Mouse (Mus musculus) embryonic facial prominence, embryonic 11.5 days (tissue): ENCODE data around the gene Sf3a1. TPM values are rescaled to one million over a fixed set of nuclear protein-coding genes. Genes with fewer than 3 reads are reported as not detected.
"Not testable (repeated sequence)": the region's sequence is repeated elsewhere in the genome, so short reads cannot be mapped to it uniquely, and the experiment has no call there.

Experiments used
- ATAC-seq: fragments of 200-750 bp; cut with Nextera tagmentation; replicated peaks from 2 replicates; pipeline ENCODE4 v1.8.0; 2017; ENCODE audit warnings: low read depth; ENCODE audit not compliant: insufficient number of reproducible peaks, low FRiP score, low TSS enrichment
- DNase-seq: peaks from one replicate; pipeline ENCODE4 v3.0.0-alpha.2; 2015; ENCODE audit warnings: low spot score
- H3K27ac ChIP-seq: fragments of 300-500 bp; sonication (generic); replicated peaks from 2 replicates; pipeline ENCODE4 v1.5.1; 2014; ENCODE audit warnings: mild to moderate bottlenecking, low read depth, low read length, control low read depth
- H3K27me3 ChIP-seq: fragments of 300-500 bp; sonication (generic); 2 replicates; pipeline ENCODE4 v1.6.1; 2014; ENCODE audit warnings: mild to moderate bottlenecking, low read length, moderate library complexity, mixed read lengths; ENCODE audit not compliant: control insufficient read depth, insufficient read depth
- H3K36me3 ChIP-seq: fragments of 300-500 bp; sonication (generic); replicated peaks from 2 replicates; pipeline ENCODE4 v1.6.1; 2014; ENCODE audit warnings: low read depth, mild to moderate bottlenecking, low read length, moderate library complexity, mixed read lengths; ENCODE audit not compliant: control insufficient read depth, insufficient read depth
- H3K4me1 ChIP-seq: fragments of 300-500 bp; sonication (generic); 2 replicates; pipeline ENCODE4 v1.6.1; 2014; ENCODE audit warnings: low read length, mixed read lengths; ENCODE audit not compliant: control insufficient read depth, insufficient read depth
- H3K4me2 ChIP-seq: fragments of 300-500 bp; sonication (generic); 2 replicates; pipeline ENCODE4 v1.6.1; 2014; ENCODE audit warnings: low read depth, mild to moderate bottlenecking, control low read depth, low read length, moderate library complexity
- H3K4me3 ChIP-seq: fragments of 300-500 bp; sonication (generic); 2 replicates; pipeline ENCODE4 v1.5.1; 2014; ENCODE audit warnings: low read depth, low read length, control low read depth
- H3K9ac ChIP-seq: fragments of 300-500 bp; sonication (generic); replicated peaks from 2 replicates; pipeline ENCODE4 v1.6.1; 2014; ENCODE audit warnings: mild to moderate bottlenecking, control low read depth, low read length
- H3K9me3 ChIP-seq: fragments of 300-500 bp; sonication (generic); replicated peaks from 2 replicates; pipeline ENCODE4 v1.6.1; 2016; ENCODE audit warnings: mild to moderate bottlenecking, low read length, inconsistent platforms, mixed read lengths; ENCODE audit not compliant: control insufficient read depth
- WGBS: fragments of 180-500 bp; shearing (Covaris S2); extraction: QIAGEN DNeasy Blood & Tissue Kit; methylation state at CpG from one replicate; pipeline ENCODE4 v1.1.7; 2014; 5-methylcytosine and 5-hydroxymethylcytosine counted together
- polyA plus RNA-seq: library from polyadenylated mRNA; unstranded; fragments of >200 nt; fragmentation: Nextera tagmentation; extraction: Ambion mirVana; gene quantifications from 2 replicates; pipeline ENCODE4 v1.2.1, GENCODE M21; 2014

The Sf3a1 gene
- 82.7 and 84.6 TPM in 2 replicates for polyA plus RNA-seq

- Histone ChIP-seq H3K9me3 (no peaks in the 10 kb centered on the region), H3K36me3 (peaks cover 2% of the 10 kb centered on the region; the same call in 1 of the 2 replicates), H3K4me1 (no peaks in the 10 kb centered on the region), H3K4me3 (peak within 1 kb of the TSS; percentile 94), H3K27ac (peak within 1 kb of the TSS; percentile 77; the same call in 1 of the 2 replicates), H3K9ac (peak within 1 kb of the TSS; percentile 90), H3K4me2 (peak within 1 kb of the TSS; percentile 87), H3K27me3 (no peaks in the 10 kb centered on the region)
- DNase-seq: peak; percentile 97
- under 1% methylated on average over 53 of the region's 54 CpGs for WGBS
- peak; percentile 91 for ATAC-seq
These were observed at the start of gene Sf3a1, which contains the start of gene Ccdc157 for GRCm38 (mm10) chr11:4159808-4160708. TSS of gene Sf3a1 (plus strand) at chr11:4160350. TSS of gene Ccdc157 (minus strand) at chr11:4160293.

GRCm38 (mm10) chr11:4112033-4112432 is 48.1 kb upstream of the Sf3a1 start:
- no peaks in the 10 kb centered on the region for H3K4me1 ChIP-seq
- WGBS: 88% methylated on average over 4 of the region's 4 CpGs

DNA sequence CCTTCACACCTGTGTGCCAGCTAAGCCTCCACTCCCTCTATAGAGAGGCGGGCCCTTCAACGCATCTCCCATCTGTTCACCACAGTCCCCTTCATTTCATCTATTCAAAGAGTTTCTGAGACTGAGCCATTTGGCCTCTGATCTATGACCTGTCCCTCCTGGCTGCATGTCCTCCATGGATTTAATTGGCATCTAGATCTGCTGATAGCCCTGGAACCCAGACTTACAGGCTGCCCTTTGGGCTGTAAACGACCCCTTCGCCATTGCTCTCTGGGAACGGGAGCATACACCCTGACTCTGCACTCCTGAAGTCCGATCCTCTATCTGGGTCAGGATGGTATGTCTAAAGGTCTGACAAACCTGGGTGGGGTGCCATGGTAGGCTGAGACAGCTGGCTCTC is 47.3 kb upstream of the Sf3a1 start:
- ATAC-seq: no peak
- Histone ChIP-seq H3K9me3 (no peaks in the 10 kb centered on the region), H3K27ac (no peak overlapping the region), H3K4me3 (no peak overlapping the region), H3K36me3 (no peaks in the 10 kb centered on the region), H3K27me3 (no peaks in the 10 kb centered on the region; the same call in 1 of the 2 replicates), H3K4me1 (no peaks in the 10 kb centered on the region), H3K4me2 (no peak overlapping the region), H3K9ac (no peak overlapping the region)
- WGBS: 91% methylated on average over 6 of the region's 6 CpGs
- no peak for DNase-seq

More at GRCm38 (mm10) chr11:4112033-4112432, 48.1 kb upstream of the Sf3a1 start:
- Histone ChIP-seq H3K4me3 (no peak overlapping the region), H3K27me3 (no peaks in the 10 kb centered on the region; the same call in 1 of the 2 replicates), H3K4me2 (no peak overlapping the region), H3K36me3 (no peaks in the 10 kb centered on the region), H3K9ac (no peak overlapping the region), H3K9me3 (no peaks in the 10 kb centered on the region), H3K27ac (no peak overlapping the region)
- ATAC-seq (no peak), DNase-seq (no peak)

GRCm38 (mm10) chr11:4113496-4113895 is 46.7 kb upstream of the Sf3a1 start:
- H3K4me2 ChIP-seq: no peak overlapping the region
- no peaks in the 10 kb centered on the region; the same call in 1 of the 2 replicates for H3K27me3 ChIP-seq
- no peaks in the 10 kb centered on the region for H3K36me3 ChIP-seq
- no peak overlapping the region for H3K4me3 ChIP-seq
- ATAC-seq: no peak
- H3K27ac ChIP-seq: no peak overlapping the region
- no peak overlapping the region for H3K9ac ChIP-seq
- H3K9me3 ChIP-seq: no peaks in the 10 kb centered on the region
- no peaks in the 10 kb centered on the region for H3K4me1 ChIP-seq
- WGBS: 83% methylated on average over 4 of the region's 4 CpGs
- DNase-seq: no peak

- Histone ChIP-seq H3K4me2 (no peak overlapping the region), H3K36me3 (no peaks in the 10 kb centered on the region), H3K9me3 (no peaks in the 10 kb centered on the region), H3K4me3 (no peak overlapping the region), H3K27me3 (no peaks in the 10 kb centered on the region; the same call in 1 of the 2 replicates), H3K4me1 (no peaks in the 10 kb centered on the region), H3K27ac (no peak overlapping the region), H3K9ac (no peak overlapping the region)
- DNase-seq (no peak), ATAC-seq (no peak)
- 87% methylated on average over 6 of the region's 6 CpGs for WGBS
These were observed 46.2 kb upstream of the Sf3a1 start for GRCm38 (mm10) chr11:4113970-4114369.

GRCm38 (mm10) chr11:4114541-4114940 is 45.6 kb upstream of the Sf3a1 start:
- H3K4me2 ChIP-seq, H3K4me1 ChIP-seq, H3K36me3 ChIP-seq, H3K9ac ChIP-seq, H3K27ac ChIP-seq, ATAC-seq, H3K9me3 ChIP-seq, H3K4me3 ChIP-seq, H3K27me3 ChIP-seq, DNase-seq: not testable (repeated sequence)
- 86% methylated on average over 6 of the region's 6 CpGs for WGBS

- ATAC-seq (no peak), DNase-seq (no peak)
- Histone ChIP-seq H3K4me1 (no peaks in the 10 kb centered on the region), H3K36me3 (no peaks in the 10 kb centered on the region), H3K27me3 (no peaks in the 10 kb centered on the region; the same call in 1 of the 2 replicates), H3K27ac (no peak overlapping the region), H3K9ac (no peak overlapping the region), H3K4me3 (no peak overlapping the region), H3K9me3 (no peaks in the 10 kb centered on the region), H3K4me2 (no peak overlapping the region)
- WGBS: 89% methylated on average over 4 of the region's 4 CpGs
These were observed 44.7 kb upstream of the Sf3a1 start for GRCm38 (mm10) chr11:4115407-4115806.
